Mouse (Mus musculus) cerebellum, adult (tissue): ENCODE measurements around the gene Brpf3.
"Not testable (repeated sequence)": the region's sequence is repeated elsewhere in the genome, so short reads cannot be mapped to it uniquely, and the experiment has no call there.

Experiments
- ATAC-seq: cut with Nextera tagmentation; 2 replicates; pipeline ENCODE4 v1.9.2; 2017; ENCODE audit warnings: mild to moderate bottlenecking, moderate library complexity, mixed read lengths; ENCODE audit not compliant: insufficient number of reproducible peaks, low FRiP score, low TSS enrichment

Gene Brpf3

GRCm38 (mm10) chr17:28800671-28801412, at the start of gene Brpf3:
Gene Brpf3 (plus strand): TSS chr17:28801090.
- ATAC-seq = peak; percentile 65

- no peak for ATAC-seq
Measured at GRCm38 (mm10) chr17:28756447-28756846, 44.4 kb upstream of the Brpf3 start.

- ATAC-seq = no peak
Measured at GRCm38 (mm10) chr17:28757470-28757869, 43.4 kb upstream of the Brpf3 start.

- no peak for ATAC-seq
Measured at GRCm38 (mm10) chr17:28760736-28761312, 40.1 kb upstream of the Brpf3 start.

- no peak for ATAC-seq
Measured at GRCm38 (mm10) chr17:28761871-28762270, 39.0 kb upstream of the Brpf3 start.

GRCm38 (mm10) chr17:28766203-28766602, 34.7 kb upstream of the Brpf3 start:
- ATAC-seq = no peak

GRCm38 (mm10) chr17:28766781-28767515, 33.9 kb upstream of the Brpf3 start:
- ATAC-seq = no peak

GRCm38 (mm10) chr17:28769121-28769874, 31.6 kb upstream of the Brpf3 start, which contains the start of gene Mapk13:
Gene Mapk13 (plus strand): TSS chr17:28769297.
- ATAC-seq = no peak

- ATAC-seq = no peak
Measured at GRCm38 (mm10) chr17:28769875-28770421, 30.9 kb upstream of the Brpf3 start.

- no peak for ATAC-seq
Measured at GRCm38 (mm10) chr17:28771289-28771688, 29.6 kb upstream of the Brpf3 start.

- not testable (repeated sequence) for ATAC-seq
Measured at GRCm38 (mm10) chr17:28774303-28774702, 26.6 kb upstream of the Brpf3 start.

- no peak for ATAC-seq
Measured at GRCm38 (mm10) chr17:28775161-28775560, 25.7 kb upstream of the Brpf3 start.

GRCm38 (mm10) chr17:28776817-28777216, 24.1 kb upstream of the Brpf3 start:
- no peak for ATAC-seq

GRCm38 (mm10) chr17:28777231-28778005, 23.5 kb upstream of the Brpf3 start:
- ATAC-seq = peak; percentile 97

GRCm38 (mm10) chr17:28779735-28780134, 21.2 kb upstream of the Brpf3 start:
- ATAC-seq = no peak

- ATAC-seq = no peak
Measured at GRCm38 (mm10) chr17:28780836-28781235, 20.1 kb upstream of the Brpf3 start.

GRCm38 (mm10) chr17:28781290-28782045, 19.4 kb upstream of the Brpf3 start:
- ATAC-seq = no peak

GRCm38 (mm10) chr17:28785036-28785435, 15.9 kb upstream of the Brpf3 start:
- no peak for ATAC-seq

- no peak for ATAC-seq
Measured at GRCm38 (mm10) chr17:28787507-28787906, 13.4 kb upstream of the Brpf3 start.
